Mouse (Mus musculus) forebrain, postnatal 0 days (tissue): ENCODE measurements at regions not wholly inside any gene's neighbourhood (a gene's known extent, or its start where the extent isn't known, plus 50 kb on each side); places are given as distances from the start of the nearest gene placed in this dataset.
A peak's percentile ranks its signal among the peaks of the same experiment; 100 is the strongest.
"Not testable (repeated sequence)": the region's sequence is repeated elsewhere in the genome, so short reads cannot be mapped to it uniquely, and the experiment has no call there.

Experiments used
- ATAC-seq: fragments of 200-750 bp; cut with Nextera tagmentation; 2 replicates; pipeline ENCODE4 v1.8.0; 2017; ENCODE audit warnings: mild to moderate bottlenecking, moderate library complexity
- DNase-seq: peaks from one replicate; pipeline ENCODE4 v3.0.0-alpha.2; 2015
- H3K27ac ChIP-seq: fragments of 300-500 bp; sonication (generic); 2 replicates; pipeline ENCODE4 v1.5.1; 2014; ENCODE audit warnings: low read depth, mild to moderate bottlenecking, antibody characterized with exemption, low read length, moderate library complexity, mixed read lengths
- H3K27me3 ChIP-seq: fragments of 300-500 bp; sonication (generic); 2 replicates; pipeline ENCODE4 v1.6.1; 2014; ENCODE audit warnings: mild to moderate bottlenecking, low read length, mixed read lengths; ENCODE audit not compliant: insufficient read depth
- H3K36me3 ChIP-seq: fragments of 300-500 bp; sonication (generic); 2 replicates; pipeline ENCODE4 v1.6.1; 2014; ENCODE audit warnings: mild to moderate bottlenecking, moderate library complexity; ENCODE audit not compliant: insufficient read depth
- H3K4me1 ChIP-seq: fragments of 300-500 bp; sonication (generic); 2 replicates; pipeline ENCODE4 v1.6.1; 2014; ENCODE audit warnings: antibody characterized with exemption; ENCODE audit not compliant: insufficient read depth
- H3K4me2 ChIP-seq: fragments of 300-500 bp; sonication (generic); 2 replicates; pipeline ENCODE4 v1.6.1; 2014; ENCODE audit warnings: low read depth, mild to moderate bottlenecking, moderate library complexity
- H3K4me3 ChIP-seq: fragments of 300-500 bp; sonication (generic); 2 replicates; pipeline ENCODE4 v1.5.1; 2014; ENCODE audit warnings: low read depth, low read length, mixed read lengths
- H3K9ac ChIP-seq: fragments of 300-500 bp; sonication (generic); 2 replicates; pipeline ENCODE4 v1.6.1; 2014; ENCODE audit warnings: mild to moderate bottlenecking
- H3K9me3 ChIP-seq: fragments of 300-500 bp; sonication (generic); 2 replicates; pipeline ENCODE4 v1.6.1; 2016; ENCODE audit warnings: low read length
- CTCF ChIP-seq: sonication (generic); IDR thresholded peaks from 2 replicates; pipeline ENCODE4 v1.5.1; 2016; ENCODE audit warnings: antibody characterized with exemption, control low read depth, low read depth
- WGBS: fragments of 180-500 bp; shearing (Covaris S2); extraction: QIAGEN DNeasy Blood & Tissue Kit; methylation state at CpG from one replicate; pipeline ENCODE4 v1.1.7; 2014; 5-methylcytosine and 5-hydroxymethylcytosine counted together

- H3K9ac ChIP-seq: no peak overlapping the region
- DNase-seq (peak; percentile 77), ATAC-seq (peak; percentile 76)
- no peak overlapping the region for H3K4me2 ChIP-seq
- H3K27ac ChIP-seq: no peak overlapping the region
- 46% methylated on average over 7 of the region's 7 CpGs for WGBS
- H3K4me1 ChIP-seq: peaks cover 4% of the 10 kb centered on the region; the same call in 1 of the 2 replicates
- no peaks in the 10 kb centered on the region for H3K9me3 ChIP-seq
- H3K27me3 ChIP-seq: no peaks in the 10 kb centered on the region; the same call in 1 of the 2 replicates
- H3K4me3 ChIP-seq: no peak overlapping the region
- no peak for TF ChIP-seq CTCF
- no peaks in the 10 kb centered on the region for H3K36me3 ChIP-seq
Measured at GRCm38 (mm10) chr12:112306208-112306607, 160.2 kb downstream of the Kif26a start.

- DNase-seq (no peak), ATAC-seq (no peak)
- peak; percentile 25 for TF ChIP-seq CTCF
- Histone ChIP-seq H3K9me3 (no peaks in the 10 kb centered on the region), H3K4me3 (no peak overlapping the region), H3K27ac (no peak overlapping the region), H3K9ac (no peak overlapping the region), H3K4me2 (no peak overlapping the region), H3K27me3 (no peaks in the 10 kb centered on the region; the same call in 1 of the 2 replicates), H3K4me1 (no peaks in the 10 kb centered on the region), H3K36me3 (no peaks in the 10 kb centered on the region)
Measured at GRCm38 (mm10) chr12:112308016-112308415, 162.0 kb downstream of the Kif26a start.

- not testable (repeated sequence) for DNase-seq, H3K27me3 ChIP-seq, H3K4me1 ChIP-seq, H3K9me3 ChIP-seq, H3K27ac ChIP-seq, H3K36me3 ChIP-seq, H3K4me2 ChIP-seq, H3K9ac ChIP-seq, H3K4me3 ChIP-seq, ATAC-seq
- WGBS: 93% methylated on average over 13 of the region's 13 CpGs
Measured at GRCm38 (mm10) chr12:112309096-112309495, 163.1 kb downstream of the Kif26a start.

DNA sequence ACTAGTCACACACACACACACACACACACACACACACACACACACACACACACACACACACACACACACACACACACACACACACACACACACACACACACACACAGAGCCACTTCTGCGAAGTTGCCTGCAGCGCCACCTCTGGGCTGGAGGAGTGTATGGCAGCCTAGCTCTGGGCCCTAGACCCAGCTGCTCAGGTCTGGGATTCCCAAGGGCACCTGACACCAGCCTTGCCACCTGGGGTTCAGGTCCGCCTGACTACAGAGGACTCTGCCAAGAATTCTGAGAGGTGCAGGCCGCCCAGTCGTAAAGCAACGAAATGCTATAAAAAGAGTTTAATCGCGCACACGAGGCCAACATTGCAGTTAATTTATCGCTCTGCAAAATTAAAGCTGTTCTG lies 163.8 kb downstream of the Kif26a start:
- Histone ChIP-seq H3K4me2 (no peak overlapping the region), H3K4me3 (no peak overlapping the region), H3K36me3 (no peaks in the 10 kb centered on the region), H3K27ac (no peak overlapping the region), H3K9ac (no peak overlapping the region), H3K9me3 (no peaks in the 10 kb centered on the region), H3K4me1 (no peaks in the 10 kb centered on the region), H3K27me3 (no peaks in the 10 kb centered on the region; the same call in 1 of the 2 replicates)
- no peak for ATAC-seq
- no peak for DNase-seq
- WGBS: 81% methylated on average over 10 of the region's 10 CpGs
- TF ChIP-seq CTCF: peak; percentile 61

GRCm38 (mm10) chr12:112310661-112311060 lies 164.7 kb downstream of the Kif26a start:
- DNase-seq (no peak), ATAC-seq (peak; percentile 59)
- Histone ChIP-seq H3K4me3 (no peak overlapping the region), H3K9me3 (no peaks in the 10 kb centered on the region), H3K9ac (no peak overlapping the region), H3K27ac (no peak overlapping the region), H3K4me2 (no peak overlapping the region), H3K27me3 (no peaks in the 10 kb centered on the region; the same call in 1 of the 2 replicates), H3K4me1 (no peaks in the 10 kb centered on the region), H3K36me3 (no peaks in the 10 kb centered on the region)
- WGBS: 70% methylated on average over 10 of the region's 10 CpGs
- no peak for TF ChIP-seq CTCF

DNA sequence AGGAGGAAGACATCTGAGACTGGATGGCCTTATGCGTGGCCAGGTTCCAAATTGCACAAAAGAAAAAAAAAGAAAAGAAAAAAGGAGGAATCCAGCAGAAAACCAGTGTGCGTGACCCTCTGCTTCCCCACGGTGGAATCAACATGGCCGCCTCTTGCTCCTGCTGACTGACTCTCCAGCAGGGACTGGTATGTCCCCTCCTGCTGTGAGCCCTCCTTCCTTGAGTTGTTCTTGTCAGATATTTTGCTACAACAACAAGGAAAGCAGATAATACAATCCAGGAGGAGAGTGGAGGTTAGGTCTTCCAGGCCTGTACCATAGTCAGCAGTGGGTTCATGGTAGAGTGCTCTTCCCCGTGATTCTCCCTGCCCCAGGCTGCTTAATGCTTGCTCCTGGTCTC lies 168.8 kb downstream of the Kif26a start:
- no peaks in the 10 kb centered on the region for H3K4me1 ChIP-seq
- ATAC-seq: no peak
- H3K9ac ChIP-seq: no peak overlapping the region
- TF ChIP-seq CTCF: no peak
- no peaks in the 10 kb centered on the region for H3K27me3 ChIP-seq
- H3K36me3 ChIP-seq: no peaks in the 10 kb centered on the region
- DNase-seq: no peak
- no peak overlapping the region for H3K4me2 ChIP-seq
- H3K4me3 ChIP-seq: no peak overlapping the region
- 77% methylated on average over 5 of the region's 5 CpGs for WGBS
- no peaks in the 10 kb centered on the region for H3K9me3 ChIP-seq
- no peak overlapping the region for H3K27ac ChIP-seq

DNA sequence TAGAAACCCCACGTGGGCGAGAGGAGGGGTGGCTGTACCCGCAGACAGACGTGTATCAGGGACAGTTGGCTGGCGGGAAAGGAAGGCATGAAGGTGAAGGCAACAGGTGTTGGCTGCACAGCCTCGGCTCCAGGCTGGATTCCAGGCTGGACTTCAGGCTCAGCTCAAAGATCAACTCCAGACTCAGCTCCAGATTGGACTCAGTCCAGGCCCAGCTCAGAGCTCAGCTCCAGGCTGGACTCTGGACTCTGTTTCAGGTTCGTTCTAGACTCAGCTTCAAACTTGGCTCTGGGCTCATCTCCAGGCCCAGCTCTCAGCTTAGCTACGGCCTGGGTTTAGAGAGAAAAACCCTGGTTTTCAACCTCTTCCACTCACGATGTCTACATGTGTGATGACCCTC lies 171.2 kb downstream of the Kif26a start:
- 91% methylated on average over 9 of the region's 9 CpGs for WGBS
- DNase-seq (no peak), ATAC-seq (no peak)
- Histone ChIP-seq H3K36me3 (no peaks in the 10 kb centered on the region), H3K9ac (no peak overlapping the region), H3K27ac (no peak overlapping the region), H3K4me3 (no peak overlapping the region), H3K27me3 (no peaks in the 10 kb centered on the region), H3K4me1 (no peaks in the 10 kb centered on the region), H3K4me2 (no peak overlapping the region), H3K9me3 (no peaks in the 10 kb centered on the region)
- no peak for TF ChIP-seq CTCF

DNA sequence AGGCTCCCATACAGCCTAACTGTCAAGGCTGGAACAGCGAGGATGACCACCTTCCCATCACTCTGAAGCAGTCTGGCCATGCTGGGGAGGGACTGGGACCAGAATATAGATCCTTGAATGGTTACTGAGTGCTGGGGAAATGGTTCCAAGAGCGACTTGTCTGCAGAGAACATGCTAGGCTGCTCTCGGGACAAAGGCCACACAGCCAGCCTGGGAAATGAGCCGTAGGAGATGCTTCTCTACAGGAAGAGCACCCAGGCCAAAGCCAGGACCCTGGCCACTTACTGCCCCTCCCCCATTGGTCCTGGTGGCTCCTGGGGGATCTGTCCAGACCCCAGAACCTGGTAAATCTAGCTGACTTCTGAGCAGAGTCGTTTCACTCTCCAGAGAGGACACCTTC lies 170.8 kb upstream of the A530016L24Rik start:
- DNase-seq: no peak
- no peak for TF ChIP-seq CTCF
- no peak overlapping the region for H3K4me2 ChIP-seq
- no peak for ATAC-seq
- H3K9me3 ChIP-seq: no peaks in the 10 kb centered on the region
- H3K27ac ChIP-seq: no peak overlapping the region
- H3K27me3 ChIP-seq: no peaks in the 10 kb centered on the region
- no peaks in the 10 kb centered on the region for H3K36me3 ChIP-seq
- 76% methylated on average over 5 of the region's 5 CpGs for WGBS
- no peak overlapping the region for H3K9ac ChIP-seq
- H3K4me3 ChIP-seq: no peak overlapping the region
- no peaks in the 10 kb centered on the region for H3K4me1 ChIP-seq
